Mouse (Mus musculus) effector memory CD4-positive, alpha-beta T cell, adult 5 months (primary cell): ENCODE results near the gene Txndc16. TPM values are rescaled to one million over a fixed set of nuclear protein-coding genes. Genes with fewer than 3 reads are reported as not detected.

Source experiments
- polyA plus RNA-seq: library from polyadenylated mRNA; unstranded; fragments of 100-300 nt; shearing (Covaris generic); gene quantifications from one replicate; pipeline ENCODE4 v1.2.1, GENCODE M21; 2017

The Txndc16 gene
- polyA plus RNA-seq = 10.1 TPM

GRCm38 (mm10) chr14:45220090-45220956, at the start of gene Txndc16:
TSS of gene Txndc16 (minus strand) at chr14:45220328.

GRCm38 (mm10) chr14:45219281-45220089, 643 bp downstream of the Txndc16 start, which contains the start of gene Gpr137c:
TSS of gene Gpr137c (plus strand) at chr14:45219717.

Other genes starting within 250 kb of the Txndc16 start
- 26.0 TPM for gene Ptger2, start 232.1 kb downstream of the Txndc16 start, polyA plus RNA-seq
- gene Gpr137c, start 611 bp downstream of the Txndc16 start, polyA plus RNA-seq = 2.7 TPM
- 66.5 TPM for gene Ero1l, start 98.4 kb upstream of the Txndc16 start, polyA plus RNA-seq
- gene Psmc6, start 109.5 kb upstream of the Txndc16 start, polyA plus RNA-seq = 110 TPM
- gene Styx, start 130.8 kb upstream of the Txndc16 start, polyA plus RNA-seq = 6.1 TPM
- gene Gnpnat1, start 184.6 kb upstream of the Txndc16 start, polyA plus RNA-seq = 40.4 TPM